Mouse (Mus musculus): ENCODE measurements at regions not wholly inside any gene's neighbourhood (a gene's known extent, or its start where the extent isn't known, plus 50 kb on each side); places are given as distances from the start of the nearest gene placed in this dataset.
A peak's percentile ranks its signal among the peaks of the same experiment; 100 is the strongest.

- H3K36me3 ChIP-seq (replicated peaks), result no peaks in the 10 kb centered on the region
- no peak for ATAC-seq (replicated peaks)
- H3K9me3 ChIP-seq, result no peaks in the 10 kb centered on the region
- H3K4me2 ChIP-seq, result no peak overlapping the region
- no peaks in the 10 kb centered on the region for H3K27me3 ChIP-seq (replicated peaks)
- 92% methylated on average over 2 of the region's 2 CpGs for WGBS
- no peak overlapping the region for H3K9ac ChIP-seq
- H3K27ac ChIP-seq, result no peak overlapping the region
- H3K4me1 ChIP-seq, result no peaks in the 10 kb centered on the region
- no peak overlapping the region for H3K4me3 ChIP-seq
Observed at GRCm38 (mm10) chr5:50820674-50821073, 746.9 kb downstream of the Ppargc1a start.

DNA sequence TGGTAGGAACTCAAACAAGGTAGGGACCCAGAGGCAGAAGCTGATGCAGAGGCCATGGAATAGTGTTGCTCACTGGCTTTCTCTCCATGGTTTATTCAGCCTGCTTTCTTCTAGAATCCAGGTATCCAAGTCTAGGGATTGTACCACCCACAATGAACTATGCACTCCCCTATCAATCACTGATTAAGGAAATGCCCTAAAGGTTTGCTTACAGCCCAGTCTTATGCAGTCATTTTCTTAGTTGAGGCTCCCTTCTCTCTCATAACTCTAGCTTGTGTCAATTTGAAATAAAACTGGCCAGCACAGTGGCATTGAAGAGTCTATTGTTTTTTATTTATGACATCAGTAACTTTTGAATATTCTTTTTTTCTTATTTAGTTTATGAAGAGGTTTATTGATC, 747.6 kb downstream of the Ppargc1a start:
- H3K9ac ChIP-seq, result no peak overlapping the region
- no peaks in the 10 kb centered on the region for H3K9me3 ChIP-seq
- no peaks in the 10 kb centered on the region for H3K4me1 ChIP-seq
- no peak overlapping the region for H3K4me2 ChIP-seq
- no peak overlapping the region for H3K27ac ChIP-seq
- no peaks in the 10 kb centered on the region for H3K27me3 ChIP-seq (replicated peaks)
- H3K36me3 ChIP-seq (replicated peaks), result no peaks in the 10 kb centered on the region
- no peak for ATAC-seq (replicated peaks)
- no peak overlapping the region for H3K4me3 ChIP-seq

DNA sequence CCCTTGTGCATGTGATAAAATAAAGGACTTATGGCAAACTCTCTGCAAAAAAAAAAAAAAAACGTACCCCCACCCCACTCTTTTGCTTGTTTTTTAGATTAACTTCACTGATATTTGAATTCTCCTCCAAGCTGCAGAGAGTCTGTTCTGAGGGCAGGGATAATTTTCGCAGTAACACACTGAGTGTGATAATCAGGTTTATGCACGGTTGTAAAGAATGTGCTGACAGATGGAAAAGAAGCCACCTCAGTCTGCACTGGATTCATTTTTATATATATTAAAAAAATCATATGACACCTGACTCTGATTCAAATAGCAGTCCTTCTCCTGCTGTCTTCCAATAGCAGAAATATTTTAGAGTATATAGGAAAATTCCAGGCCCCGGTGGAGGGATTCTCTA, 736.5 kb upstream of the Adgra3 start:
- ATAC-seq (replicated peaks), result peak; percentile 69
- Histone ChIP-seq H3K9me3 (no peaks in the 10 kb centered on the region), H3K4me3 (no peak overlapping the region), H3K36me3 (replicated peaks) (no peaks in the 10 kb centered on the region), H3K27ac (no peak overlapping the region), H3K9ac (no peak overlapping the region), H3K4me2 (no peak overlapping the region), H3K4me1 (peaks cover 5% of the 10 kb centered on the region; the same call in 1 of the 2 replicates), H3K27me3 (replicated peaks) (no peaks in the 10 kb centered on the region)
- 59% methylated on average over 4 of the region's 4 CpGs for WGBS

DNA sequence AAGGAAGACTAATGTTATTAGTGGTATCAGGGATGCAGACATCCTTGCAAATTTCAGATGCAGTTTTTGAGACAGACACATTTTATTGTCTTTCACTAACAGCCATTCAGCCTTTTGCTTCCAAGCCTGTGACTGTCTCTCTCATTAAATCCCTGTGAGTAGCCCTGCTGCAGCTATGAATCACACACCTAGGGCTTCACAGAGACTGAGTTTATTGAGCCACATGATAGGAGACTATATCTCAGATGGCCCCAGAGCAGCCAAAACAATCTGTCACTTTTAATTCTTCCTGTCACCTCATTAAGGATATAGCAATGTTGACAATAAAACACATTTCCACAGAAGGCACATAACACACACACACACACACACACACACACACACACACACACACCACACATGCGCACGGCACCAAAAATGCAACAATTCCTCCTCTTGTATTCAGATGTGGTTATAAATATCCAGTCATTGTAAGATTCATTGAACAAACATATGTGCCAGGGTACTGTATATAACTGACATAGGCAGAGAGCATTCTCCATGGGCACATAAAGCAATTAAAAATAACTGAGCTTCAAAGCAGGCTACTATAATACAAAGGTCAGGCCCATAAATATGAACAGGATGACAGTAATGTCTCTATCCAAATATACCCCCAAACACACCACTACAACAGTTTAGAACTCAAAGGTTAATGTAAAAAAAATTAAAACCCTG, 735.8 kb upstream of the Adgra3 start:
- Histone ChIP-seq H3K9ac (no peak overlapping the region), H3K27me3 (replicated peaks) (no peaks in the 10 kb centered on the region), H3K9me3 (no peaks in the 10 kb centered on the region), H3K36me3 (replicated peaks) (no peaks in the 10 kb centered on the region), H3K27ac (no peak overlapping the region), H3K4me2 (no peak overlapping the region), H3K4me1 (peaks cover 5% of the 10 kb centered on the region; the same call in 1 of the 2 replicates), H3K4me3 (no peak overlapping the region)
- WGBS, result 77% methylated on average over 2 of the region's 2 CpGs
- peak; percentile 72 for ATAC-seq (replicated peaks)

DNA sequence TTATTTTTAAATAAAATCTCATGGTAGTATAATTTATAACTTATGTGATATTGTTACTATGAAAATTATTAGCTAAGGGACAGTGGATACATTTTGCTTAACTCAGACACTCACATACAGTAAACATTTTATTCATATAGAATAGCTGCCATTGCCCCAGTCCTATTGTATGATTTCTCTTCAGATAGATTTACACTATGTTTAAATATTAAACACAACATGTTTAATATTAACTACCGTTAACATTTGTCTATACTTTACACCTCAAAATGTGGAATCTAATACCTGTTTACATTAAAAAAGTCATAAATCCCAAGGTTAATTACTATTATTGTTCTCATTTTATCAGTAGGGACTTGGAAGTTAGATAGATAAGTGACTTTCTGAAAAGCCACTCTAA, 734.8 kb upstream of the Adgra3 start:
- Histone ChIP-seq H3K9me3 (no peaks in the 10 kb centered on the region), H3K27ac (no peak overlapping the region), H3K9ac (no peak overlapping the region), H3K4me2 (no peak overlapping the region), H3K4me1 (peaks cover 5% of the 10 kb centered on the region; the same call in 1 of the 2 replicates), H3K4me3 (no peak overlapping the region), H3K27me3 (replicated peaks) (no peaks in the 10 kb centered on the region), H3K36me3 (replicated peaks) (no peaks in the 10 kb centered on the region)
- ATAC-seq (replicated peaks), result no peak
- 92% methylated on average over 1 of the region's 1 CpGs for WGBS

- H3K9me3 ChIP-seq, result no peaks in the 10 kb centered on the region
- no peak overlapping the region for H3K4me3 ChIP-seq
- no peak overlapping the region for H3K4me2 ChIP-seq
- ATAC-seq (replicated peaks), result no peak
- H3K9ac ChIP-seq, result no peak overlapping the region
- H3K27ac ChIP-seq, result no peak overlapping the region
- no peaks in the 10 kb centered on the region for H3K36me3 ChIP-seq (replicated peaks)
- H3K27me3 ChIP-seq (replicated peaks), result no peaks in the 10 kb centered on the region
- H3K4me1 ChIP-seq, result no peaks in the 10 kb centered on the region
Observed at GRCm38 (mm10) chr5:50785273-50785672, 726.5 kb upstream of the Adgra3 start.

DNA sequence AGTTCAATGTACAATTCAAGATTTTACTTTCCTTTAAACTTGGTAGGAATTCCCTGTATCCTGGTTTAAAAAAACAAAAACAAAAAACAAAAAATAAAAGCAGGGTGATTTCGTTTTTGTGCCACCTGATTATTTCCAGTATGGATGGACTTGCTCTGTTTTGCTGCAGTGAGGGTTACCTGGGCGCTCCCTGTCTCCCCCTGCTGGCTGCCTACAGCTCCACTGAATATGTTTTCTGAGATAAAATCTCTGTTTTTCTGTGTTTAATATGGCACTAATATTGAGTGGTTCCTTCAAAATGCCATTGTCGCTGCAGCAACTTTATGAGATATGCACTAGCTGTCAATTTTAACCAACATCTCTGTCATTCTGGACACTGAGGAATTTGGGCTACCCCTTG, 720.3 kb upstream of the Adgra3 start:
- Histone ChIP-seq H3K36me3 (replicated peaks) (no peaks in the 10 kb centered on the region), H3K9ac (no peak overlapping the region), H3K9me3 (no peaks in the 10 kb centered on the region), H3K4me1 (no peaks in the 10 kb centered on the region), H3K27ac (no peak overlapping the region), H3K4me3 (no peak overlapping the region), H3K4me2 (no peak overlapping the region), H3K27me3 (replicated peaks) (no peaks in the 10 kb centered on the region)
- WGBS, result 58% methylated on average over 3 of the region's 3 CpGs
- ATAC-seq (replicated peaks), result no peak

DNA sequence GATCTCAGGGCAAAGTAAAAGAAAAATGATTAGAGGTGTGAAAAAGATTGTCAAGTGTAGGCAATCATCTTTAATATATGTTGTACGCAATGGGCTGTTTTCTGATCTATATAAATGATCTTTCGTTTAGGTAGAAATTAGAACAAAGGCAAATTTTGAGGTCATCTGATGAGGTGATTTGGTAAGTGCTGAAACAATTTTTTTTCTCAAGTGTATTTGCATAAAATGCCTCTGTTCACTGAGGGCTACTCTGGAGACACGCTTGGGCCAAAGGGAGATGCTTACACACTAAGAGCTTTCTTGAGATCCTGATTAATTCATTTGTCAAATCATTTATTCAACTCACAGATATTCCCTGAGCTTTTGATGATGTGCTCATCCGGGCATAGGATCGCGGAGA, 719.4 kb upstream of the Adgra3 start:
- no peaks in the 10 kb centered on the region for H3K27me3 ChIP-seq (replicated peaks)
- no peaks in the 10 kb centered on the region for H3K4me1 ChIP-seq
- ATAC-seq (replicated peaks), result no peak
- H3K9me3 ChIP-seq, result no peaks in the 10 kb centered on the region
- H3K4me2 ChIP-seq, result no peak overlapping the region
- WGBS, result 77% methylated on average over 6 of the region's 6 CpGs
- no peak overlapping the region for H3K27ac ChIP-seq
- H3K9ac ChIP-seq, result no peak overlapping the region
- H3K36me3 ChIP-seq (replicated peaks), result no peaks in the 10 kb centered on the region
- H3K4me3 ChIP-seq, result no peak overlapping the region

DNA sequence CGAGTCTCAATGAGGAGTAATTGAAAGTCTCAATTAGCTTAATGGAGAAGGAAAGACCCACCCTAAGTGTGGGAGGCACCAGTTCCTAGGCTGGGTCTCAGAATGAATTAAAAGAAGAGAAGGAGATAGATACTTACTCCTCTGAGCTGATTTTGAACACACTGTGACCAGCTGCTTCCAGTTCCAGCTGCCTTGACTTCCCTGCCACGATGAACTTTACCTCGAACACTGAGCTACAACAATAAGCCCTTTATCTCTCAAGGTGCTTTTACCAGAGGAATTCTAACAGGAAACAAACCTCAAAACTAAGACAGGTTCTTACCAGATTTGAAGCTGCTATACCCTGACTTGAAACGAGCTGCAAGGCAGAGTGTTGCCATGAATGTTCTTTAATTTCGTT, 703.5 kb upstream of the Adgra3 start:
- no peaks in the 10 kb centered on the region for H3K4me1 ChIP-seq
- no peak overlapping the region for H3K27ac ChIP-seq
- H3K4me2 ChIP-seq, result no peak overlapping the region
- H3K27me3 ChIP-seq (replicated peaks), result no peaks in the 10 kb centered on the region
- ATAC-seq (replicated peaks), result no peak
- no peaks in the 10 kb centered on the region for H3K36me3 ChIP-seq (replicated peaks)
- no peak overlapping the region for H3K4me3 ChIP-seq
- 76% methylated on average over 5 of the region's 5 CpGs for WGBS
- H3K9ac ChIP-seq, result no peak overlapping the region
- no peaks in the 10 kb centered on the region for H3K9me3 ChIP-seq

DNA sequence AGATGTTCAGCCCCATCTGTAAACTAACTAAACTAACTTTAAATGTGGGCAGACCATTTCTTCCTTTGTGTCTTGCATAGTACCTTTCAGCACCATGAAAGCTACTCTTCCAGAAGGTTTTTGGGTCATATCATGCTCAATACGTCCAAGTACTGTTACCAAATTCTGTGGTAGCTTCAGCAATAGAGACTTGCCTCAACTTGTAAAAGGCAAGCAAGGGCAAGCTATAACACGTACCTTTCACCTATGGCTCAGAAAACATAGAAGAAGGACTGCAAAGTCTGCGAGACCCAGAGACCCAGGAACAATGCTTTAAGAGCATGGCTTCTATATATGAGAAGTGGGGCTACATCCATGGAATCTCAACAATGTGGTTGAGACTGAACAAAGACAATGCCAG, 701.6 kb upstream of the Adgra3 start:
- no peak overlapping the region for H3K4me2 ChIP-seq
- H3K27me3 ChIP-seq (replicated peaks), result no peaks in the 10 kb centered on the region
- H3K9me3 ChIP-seq, result no peaks in the 10 kb centered on the region
- no peaks in the 10 kb centered on the region for H3K4me1 ChIP-seq
- ATAC-seq (replicated peaks), result no peak
- H3K27ac ChIP-seq, result no peak overlapping the region
- 88% methylated on average over 3 of the region's 3 CpGs for WGBS
- H3K36me3 ChIP-seq (replicated peaks), result no peaks in the 10 kb centered on the region
- no peak overlapping the region for H3K9ac ChIP-seq
- H3K4me3 ChIP-seq, result no peak overlapping the region

- no peak overlapping the region for H3K4me2 ChIP-seq
- no peaks in the 10 kb centered on the region for H3K4me1 ChIP-seq
- H3K9me3 ChIP-seq, result no peaks in the 10 kb centered on the region
- no peaks in the 10 kb centered on the region for H3K27me3 ChIP-seq (replicated peaks)
- no peak overlapping the region for H3K9ac ChIP-seq
- no peak overlapping the region for H3K4me3 ChIP-seq
- no peaks in the 10 kb centered on the region for H3K36me3 ChIP-seq (replicated peaks)
- no peak for ATAC-seq (replicated peaks)
- no peak overlapping the region for H3K27ac ChIP-seq
- WGBS, result 83% methylated on average over 1 of the region's 1 CpGs
Observed at GRCm38 (mm10) chr5:50752766-50753165, 694.0 kb upstream of the Adgra3 start.

DNA sequence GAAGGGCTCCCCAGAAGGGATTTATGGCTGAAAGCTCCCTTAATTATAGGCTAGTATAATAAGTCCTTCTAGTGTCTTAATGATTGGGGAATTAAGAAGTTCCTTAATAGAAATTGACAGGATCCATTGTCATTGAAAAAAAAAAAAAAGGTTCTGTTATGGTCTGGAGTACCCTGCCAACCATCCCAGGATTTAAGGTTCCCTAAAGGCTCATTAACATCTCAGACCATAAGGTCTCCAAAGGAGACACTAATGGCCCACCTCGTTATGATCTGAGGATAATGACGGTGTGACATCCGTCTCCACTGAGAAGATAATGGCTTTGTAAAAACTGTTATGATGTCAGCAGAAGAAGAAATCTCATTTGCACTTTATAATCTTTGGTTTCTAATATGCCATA, 692.6 kb upstream of the Adgra3 start:
- Histone ChIP-seq H3K9ac (no peak overlapping the region), H3K4me2 (no peak overlapping the region), H3K9me3 (no peaks in the 10 kb centered on the region), H3K27ac (no peak overlapping the region), H3K4me1 (no peaks in the 10 kb centered on the region), H3K27me3 (replicated peaks) (no peaks in the 10 kb centered on the region), H3K36me3 (replicated peaks) (no peaks in the 10 kb centered on the region), H3K4me3 (no peak overlapping the region)
- ATAC-seq (replicated peaks), result no peak
- 36% methylated on average over 3 of the region's 3 CpGs for WGBS

GRCm38 (mm10) chr5:50743030-50743429, 684.2 kb upstream of the Adgra3 start:
- WGBS, result 74% methylated on average over 5 of the region's 5 CpGs
- ATAC-seq (replicated peaks), result no peak
- no peaks in the 10 kb centered on the region for H3K36me3 ChIP-seq (replicated peaks)
- no peaks in the 10 kb centered on the region for H3K27me3 ChIP-seq (replicated peaks)
- no peak overlapping the region for H3K27ac ChIP-seq
- no peak overlapping the region for H3K4me3 ChIP-seq
- no peak overlapping the region for H3K4me2 ChIP-seq
- no peaks in the 10 kb centered on the region for H3K9me3 ChIP-seq
- no peak overlapping the region for H3K9ac ChIP-seq
- H3K4me1 ChIP-seq, result no peaks in the 10 kb centered on the region
